Mouse (Mus musculus): ENCODE results near the gene Sema4a. TPM values are rescaled to one million over a fixed set of nuclear protein-coding genes. Genes with fewer than 3 reads are reported as not detected.
A peak's percentile ranks its signal among the peaks of the same experiment; 100 is the strongest.

The Sema4a gene
- polyA plus RNA-seq, 1 experiment from 2014 or later = 13.8 TPM

- H3K9ac ChIP-seq = peak overlapping the region; percentile 53
- H3K27me3 ChIP-seq = peaks cover 80% of the 10 kb centered on the region
- H3K4me2 ChIP-seq = peak overlapping the region; percentile 51
- H3K9me3 ChIP-seq (replicated peaks) = no peaks in the 10 kb centered on the region
- DNase-seq (no peak), ATAC-seq (ENCODE audit: low read depth) (peak; percentile 21; the same call in 1 of the 2 replicates)
- peaks cover 6% of the 10 kb centered on the region; the same call in 1 of the 2 replicates for H3K36me3 ChIP-seq
- 29% methylated on average over 9 of the region's 9 CpGs for WGBS (ENCODE audit: insufficient replicate concordance)
- H3K4me3 ChIP-seq (replicated peaks) = peak overlapping the region; percentile 32
- peak overlapping the region; percentile 53 for H3K27ac ChIP-seq
- peaks cover 32% of the 10 kb centered on the region for H3K4me1 ChIP-seq (replicated peaks)
These were observed 6.0 kb downstream of the Sema4a start for GRCm38 (mm10) chr3:88454762-88455587.

- WGBS (ENCODE audit: insufficient replicate concordance) = 41% methylated on average over 8 of the region's 8 CpGs
- peaks cover 80% of the 10 kb centered on the region for H3K27me3 ChIP-seq
- H3K4me1 ChIP-seq (replicated peaks) = peaks cover 40% of the 10 kb centered on the region
- DNase-seq = no peak
- ATAC-seq (ENCODE audit: low read depth) = no peak
- H3K9me3 ChIP-seq (replicated peaks) = no peaks in the 10 kb centered on the region
- H3K9ac ChIP-seq = no peak overlapping the region
- peaks cover 6% of the 10 kb centered on the region; the same call in 1 of the 2 replicates for H3K36me3 ChIP-seq
- no peak overlapping the region for H3K27ac ChIP-seq
- no peak overlapping the region for H3K4me2 ChIP-seq
- no peak overlapping the region for H3K4me3 ChIP-seq (replicated peaks)
These were observed 7.0 kb downstream of the Sema4a start for GRCm38 (mm10) chr3:88453986-88454385.

- no peak for DNase-seq
- H3K36me3 ChIP-seq = peaks cover 6% of the 10 kb centered on the region; the same call in 1 of the 2 replicates
- WGBS (ENCODE audit: insufficient replicate concordance) = 17% methylated on average over 8 of the region's 8 CpGs
- no peak for ATAC-seq (ENCODE audit: low read depth)
- H3K9ac ChIP-seq = no peak overlapping the region
- no peak overlapping the region for H3K4me3 ChIP-seq (replicated peaks)
- no peaks in the 10 kb centered on the region for H3K9me3 ChIP-seq (replicated peaks)
- peaks cover 47% of the 10 kb centered on the region for H3K4me1 ChIP-seq (replicated peaks)
- peaks cover 79% of the 10 kb centered on the region for H3K27me3 ChIP-seq
- H3K27ac ChIP-seq = no peak overlapping the region
- H3K4me2 ChIP-seq = no peak overlapping the region
These were observed 7.6 kb downstream of the Sema4a start for GRCm38 (mm10) chr3:88453369-88453768.

GRCm38 (mm10) chr3:88452716-88453115 lies 8.3 kb downstream of the Sema4a start:
- H3K9ac ChIP-seq = no peak overlapping the region

GRCm38 (mm10) chr3:88452246-88452645 lies 8.7 kb downstream of the Sema4a start:
- Histone ChIP-seq H3K27ac (no peak overlapping the region), H3K4me3 (replicated peaks) (no peak overlapping the region), H3K36me3 (peaks cover 6% of the 10 kb centered on the region; the same call in 1 of the 2 replicates), H3K9me3 (replicated peaks) (no peaks in the 10 kb centered on the region), H3K4me2 (no peak overlapping the region), H3K9ac (no peak overlapping the region), H3K27me3 (peaks cover 75% of the 10 kb centered on the region), H3K4me1 (replicated peaks) (peaks cover 54% of the 10 kb centered on the region)
- WGBS (ENCODE audit: insufficient replicate concordance) = 50% methylated on average over 5 of the region's 5 CpGs
- ATAC-seq (ENCODE audit: low read depth) = no peak
- no peak for DNase-seq

More at GRCm38 (mm10) chr3:88452716-88453115, 8.3 kb downstream of the Sema4a start:
- H3K9me3 ChIP-seq (replicated peaks) = no peaks in the 10 kb centered on the region
- ATAC-seq (ENCODE audit: low read depth) (no peak), DNase-seq (no peak)
- H3K4me3 ChIP-seq (replicated peaks) = no peak overlapping the region
- H3K27ac ChIP-seq = no peak overlapping the region
- H3K27me3 ChIP-seq = peaks cover 79% of the 10 kb centered on the region
- H3K4me1 ChIP-seq (replicated peaks) = peaks cover 53% of the 10 kb centered on the region
- 58% methylated on average over 6 of the region's 6 CpGs for WGBS (ENCODE audit: insufficient replicate concordance)
- peaks cover 6% of the 10 kb centered on the region; the same call in 1 of the 2 replicates for H3K36me3 ChIP-seq
- H3K4me2 ChIP-seq = no peak overlapping the region

GRCm38 (mm10) chr3:88450379-88451131 lies 10.4 kb downstream of the Sema4a start:
- ATAC-seq (ENCODE audit: low read depth) = no peak
- no peak overlapping the region for H3K27ac ChIP-seq
- DNase-seq = no peak
- H3K9ac ChIP-seq = no peak overlapping the region
- H3K27me3 ChIP-seq = peaks cover 65% of the 10 kb centered on the region
- H3K9me3 ChIP-seq (replicated peaks) = no peaks in the 10 kb centered on the region
- H3K4me2 ChIP-seq = no peak overlapping the region
- peaks cover 6% of the 10 kb centered on the region; the same call in 1 of the 2 replicates for H3K36me3 ChIP-seq
- peaks cover 46% of the 10 kb centered on the region for H3K4me1 ChIP-seq (replicated peaks)
- H3K4me3 ChIP-seq (replicated peaks) = no peak overlapping the region
- WGBS (ENCODE audit: insufficient replicate concordance) = 64% methylated on average over 12 of the region's 12 CpGs

GRCm38 (mm10) chr3:88449395-88450023 lies 11.5 kb downstream of the Sema4a start:
- Histone ChIP-seq H3K27me3 (peaks cover 64% of the 10 kb centered on the region), H3K9ac (no peak overlapping the region), H3K36me3 (peaks cover 6% of the 10 kb centered on the region; the same call in 1 of the 2 replicates), H3K9me3 (replicated peaks) (no peaks in the 10 kb centered on the region), H3K4me3 (replicated peaks) (no peak overlapping the region), H3K27ac (no peak overlapping the region), H3K4me1 (replicated peaks) (peaks cover 35% of the 10 kb centered on the region), H3K4me2 (peak overlapping the region; percentile 28; the same call in 1 of the 2 replicates)
- ATAC-seq (ENCODE audit: low read depth) (no peak), DNase-seq (no peak)
- WGBS (ENCODE audit: insufficient replicate concordance) = 19% methylated on average over 21 of the region's 21 CpGs

GRCm38 (mm10) chr3:88448443-88448842 lies 12.5 kb downstream of the Sema4a start:
- no peak for ATAC-seq (ENCODE audit: low read depth)
- peaks cover 6% of the 10 kb centered on the region; the same call in 1 of the 2 replicates for H3K36me3 ChIP-seq
- no peak overlapping the region for H3K9ac ChIP-seq
- H3K4me2 ChIP-seq = no peak overlapping the region
- no peak for DNase-seq
- WGBS (ENCODE audit: insufficient replicate concordance) = 57% methylated on average over 8 of the region's 8 CpGs
- no peaks in the 10 kb centered on the region for H3K9me3 ChIP-seq (replicated peaks)
- H3K4me1 ChIP-seq (replicated peaks) = peaks cover 36% of the 10 kb centered on the region
- H3K4me3 ChIP-seq (replicated peaks) = no peak overlapping the region
- H3K27me3 ChIP-seq = peaks cover 56% of the 10 kb centered on the region
- H3K27ac ChIP-seq = peak overlapping the region; percentile 14; the same call in 1 of the 2 replicates

- H3K9me3 ChIP-seq (replicated peaks) = no peaks in the 10 kb centered on the region
- H3K4me1 ChIP-seq (replicated peaks) = peaks cover 33% of the 10 kb centered on the region
- H3K27ac ChIP-seq = 0 out of 2 replicates have a peak overlapping the region, but pooled peaks have one; percentile 14
- DNase-seq = no peak
- H3K36me3 ChIP-seq = peaks cover 6% of the 10 kb centered on the region; the same call in 1 of the 2 replicates
- 47% methylated on average over 8 of the region's 8 CpGs for WGBS (ENCODE audit: insufficient replicate concordance)
- ATAC-seq (ENCODE audit: low read depth) = no peak
- 0 out of 2 replicates have a peak overlapping the region, but pooled peaks have one; percentile 19 for H3K9ac ChIP-seq
- H3K4me3 ChIP-seq (replicated peaks) = no peak overlapping the region
- peaks cover 49% of the 10 kb centered on the region for H3K27me3 ChIP-seq
- H3K4me2 ChIP-seq = no peak overlapping the region
These were observed 13.3 kb downstream of the Sema4a start for GRCm38 (mm10) chr3:88447676-88448183.

GRCm38 (mm10) chr3:88446471-88447123 lies 14.4 kb downstream of the Sema4a start:
- no peak overlapping the region for H3K27ac ChIP-seq
- no peak overlapping the region for H3K9ac ChIP-seq
- DNase-seq (no peak), ATAC-seq (ENCODE audit: low read depth) (no peak)
- H3K9me3 ChIP-seq (replicated peaks) = no peaks in the 10 kb centered on the region
- H3K4me1 ChIP-seq (replicated peaks) = peaks cover 33% of the 10 kb centered on the region
- H3K4me2 ChIP-seq = no peak overlapping the region
- peaks cover 42% of the 10 kb centered on the region for H3K27me3 ChIP-seq
- H3K36me3 ChIP-seq = no peaks in the 10 kb centered on the region
- 33% methylated on average over 8 of the region's 8 CpGs for WGBS (ENCODE audit: insufficient replicate concordance)
- H3K4me3 ChIP-seq (replicated peaks) = no peak overlapping the region
